Mouse (Mus musculus): ENCODE results near the gene Jsrp1.

DNA sequence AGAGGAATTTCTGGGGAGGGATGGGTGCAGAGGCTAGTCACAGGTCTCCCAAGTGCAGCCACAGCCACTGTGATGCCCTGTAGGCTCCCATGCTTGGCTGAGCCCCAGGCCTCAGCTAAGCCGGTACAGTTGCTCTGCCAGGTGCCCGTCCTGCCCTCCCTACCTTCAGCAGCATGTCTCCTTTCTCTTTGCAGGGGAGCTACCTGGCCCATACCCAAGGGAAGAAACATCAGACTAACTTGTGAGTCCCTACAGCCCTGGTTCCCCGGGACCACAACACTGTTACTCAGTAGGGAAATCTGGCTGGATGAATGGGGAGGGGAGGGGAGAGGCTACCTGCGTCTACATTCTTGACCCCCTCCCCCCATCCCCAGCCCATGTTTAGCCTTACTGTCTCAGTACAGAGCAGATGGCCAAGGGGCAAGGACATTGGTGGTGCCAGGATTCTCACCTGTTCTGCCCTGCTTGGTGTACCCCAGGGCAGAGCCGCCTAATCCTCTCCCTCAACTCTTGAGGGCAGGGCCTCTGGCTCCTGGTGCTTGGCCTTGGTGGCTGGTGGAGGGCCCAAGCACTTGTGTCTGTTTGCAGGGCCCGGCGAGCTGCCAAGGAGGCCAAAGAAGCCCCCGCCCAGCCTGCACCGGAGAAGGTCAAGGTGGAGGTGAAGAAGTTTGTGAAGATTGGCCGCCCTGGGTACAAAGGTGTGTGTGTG lies 10.9 kb downstream of the Jsrp1 start:
- TF ChIP-seq POLR2A (IDR thresholded peaks at IDR 0.05; ENCODE audit: low read depth, low read length) (no peak), CTCF (conservative IDR thresholded peaks at IDR 0.05; ENCODE audit: insufficient read depth, insufficient read length, low read depth, low read length) (no peak)

All from kidney, adult 2 months (tissue).